Mouse (Mus musculus) right cerebral cortex, postnatal 25 days (tissue): ENCODE measurements at regions not wholly inside any gene's neighbourhood (a gene's known extent, or its start where the extent isn't known, plus 50 kb on each side); places are given as distances from the start of the nearest gene placed in this dataset.
"Not testable (repeated sequence)": the region's sequence is repeated elsewhere in the genome, so short reads cannot be mapped to it uniquely, and the experiment has no call there.

Experiments used
- DNase-seq: peaks from one replicate; pipeline ENCODE4 v3.0.0; 2022

- no peak for DNase-seq
These were observed 249.1 kb upstream of the Jarid2 start for GRCm38 (mm10) chr13:44480128-44480527.

GRCm38 (mm10) chr13:44482661-44483060 is 246.6 kb upstream of the Jarid2 start:
- no peak for DNase-seq

- no peak for DNase-seq
These were observed 244.5 kb upstream of the Jarid2 start for GRCm38 (mm10) chr13:44484582-44485329.

GRCm38 (mm10) chr13:44490935-44491465 is 238.3 kb upstream of the Jarid2 start:
- DNase-seq = no peak

GRCm38 (mm10) chr13:44493884-44494283 is 235.4 kb upstream of the Jarid2 start:
- DNase-seq = no peak

- DNase-seq = no peak
These were observed 233.8 kb upstream of the Jarid2 start for GRCm38 (mm10) chr13:44495450-44495849.

- no peak for DNase-seq
These were observed 232.7 kb upstream of the Jarid2 start for GRCm38 (mm10) chr13:44496596-44496995.

- DNase-seq = not testable (repeated sequence)
These were observed 228.4 kb upstream of the Jarid2 start for GRCm38 (mm10) chr13:44500896-44501295.

- DNase-seq = no peak
These were observed 227.4 kb upstream of the Jarid2 start for GRCm38 (mm10) chr13:44501777-44502321.

GRCm38 (mm10) chr13:44502612-44503256 is 226.5 kb upstream of the Jarid2 start:
- no peak for DNase-seq

- no peak for DNase-seq
These were observed 225.9 kb upstream of the Jarid2 start for GRCm38 (mm10) chr13:44503257-44503950.

GRCm38 (mm10) chr13:44504455-44504854 is 224.8 kb upstream of the Jarid2 start:
- DNase-seq = no peak

GRCm38 (mm10) chr13:44506975-44507374 is 222.3 kb upstream of the Jarid2 start:
- DNase-seq = no peak

GRCm38 (mm10) chr13:44509526-44510159 is 219.6 kb upstream of the Jarid2 start:
- DNase-seq = no peak

- no peak for DNase-seq
These were observed 215.6 kb upstream of the Jarid2 start for GRCm38 (mm10) chr13:44513378-44514285.

- DNase-seq = no peak
These were observed 214.6 kb upstream of the Jarid2 start for GRCm38 (mm10) chr13:44514636-44515158.

GRCm38 (mm10) chr13:44516863-44517262 is 212.4 kb upstream of the Jarid2 start:
- no peak for DNase-seq

GRCm38 (mm10) chr13:44517312-44517711 is 212.0 kb upstream of the Jarid2 start:
- no peak for DNase-seq

- no peak for DNase-seq
These were observed 211.1 kb upstream of the Jarid2 start for GRCm38 (mm10) chr13:44518215-44518614.

- DNase-seq = no peak
These were observed 205.8 kb upstream of the Jarid2 start for GRCm38 (mm10) chr13:44523516-44523915.

- DNase-seq = no peak
These were observed 198.3 kb upstream of the Jarid2 start for GRCm38 (mm10) chr13:44530867-44531564.
